Mouse (Mus musculus): ENCODE measurements at regions not wholly inside any gene's neighbourhood (a gene's known extent, or its start where the extent isn't known, plus 50 kb on each side); places are given as distances from the start of the nearest gene placed in this dataset.

GRCm38 (mm10) chr13:107641926-107642657 is 402.2 kb upstream of the Smim15 start:
- no peak for TF ChIP-seq GATA4 (IDR thresholded peaks at IDR 0.05; ENCODE audit: insufficient replicate concordance, low read length)

GRCm38 (mm10) chr13:107639620-107640019 is 404.6 kb upstream of the Smim15 start:
- no peak for TF ChIP-seq GATA4 (IDR thresholded peaks at IDR 0.05; ENCODE audit: insufficient replicate concordance, low read length)

GRCm38 (mm10) chr13:107637269-107637668 is 407.0 kb upstream of the Smim15 start:
- TF ChIP-seq GATA4 (IDR thresholded peaks at IDR 0.05; ENCODE audit: insufficient replicate concordance, low read length): no peak

GRCm38 (mm10) chr13:107635114-107635513 is 409.1 kb upstream of the Smim15 start:
- no peak for TF ChIP-seq GATA4 (IDR thresholded peaks at IDR 0.05; ENCODE audit: insufficient replicate concordance, low read length)

- TF ChIP-seq GATA4 (IDR thresholded peaks at IDR 0.05; ENCODE audit: insufficient replicate concordance, low read length): no peak
Observed at GRCm38 (mm10) chr13:107627073-107627472, 417.2 kb upstream of the Smim15 start.

GRCm38 (mm10) chr13:107626670-107627069 is 417.6 kb upstream of the Smim15 start:
- no peak for TF ChIP-seq GATA4 (IDR thresholded peaks at IDR 0.05; ENCODE audit: insufficient replicate concordance, low read length)

GRCm38 (mm10) chr13:107621337-107621736 is 422.9 kb upstream of the Smim15 start:
- no peak for TF ChIP-seq GATA4 (IDR thresholded peaks at IDR 0.05; ENCODE audit: insufficient replicate concordance, low read length)

- TF ChIP-seq GATA4 (IDR thresholded peaks at IDR 0.05; ENCODE audit: insufficient replicate concordance, low read length): peak; percentile 77
Observed at GRCm38 (mm10) chr13:107620887-107621286, 423.4 kb upstream of the Smim15 start.

- TF ChIP-seq GATA4 (IDR thresholded peaks at IDR 0.05; ENCODE audit: insufficient replicate concordance, low read length): no peak
Observed at GRCm38 (mm10) chr13:107620210-107620609, 424.0 kb upstream of the Smim15 start.

GRCm38 (mm10) chr13:107619430-107619927 is 424.8 kb upstream of the Smim15 start:
- no peak for TF ChIP-seq GATA4 (IDR thresholded peaks at IDR 0.05; ENCODE audit: insufficient replicate concordance, low read length)

GRCm38 (mm10) chr13:107618796-107619429 is 425.3 kb upstream of the Smim15 start:
- TF ChIP-seq GATA4 (IDR thresholded peaks at IDR 0.05; ENCODE audit: insufficient replicate concordance, low read length): no peak

- TF ChIP-seq GATA4 (IDR thresholded peaks at IDR 0.05; ENCODE audit: insufficient replicate concordance, low read length): no peak
Observed at GRCm38 (mm10) chr13:107618369-107618771, 425.9 kb upstream of the Smim15 start.

- no peak for TF ChIP-seq GATA4 (IDR thresholded peaks at IDR 0.05; ENCODE audit: insufficient replicate concordance, low read length)
Observed at GRCm38 (mm10) chr13:107617582-107617981, 426.7 kb upstream of the Smim15 start.

GRCm38 (mm10) chr13:107616775-107617174 is 427.5 kb upstream of the Smim15 start:
- TF ChIP-seq GATA4 (IDR thresholded peaks at IDR 0.05; ENCODE audit: insufficient replicate concordance, low read length): no peak

- no peak for TF ChIP-seq GATA4 (IDR thresholded peaks at IDR 0.05; ENCODE audit: insufficient replicate concordance, low read length)
Observed at GRCm38 (mm10) chr13:107608996-107609503, 435.2 kb upstream of the Smim15 start.

- TF ChIP-seq GATA4 (IDR thresholded peaks at IDR 0.05; ENCODE audit: insufficient replicate concordance, low read length): peak; percentile 96
Observed at GRCm38 (mm10) chr13:107607294-107607693, 437.0 kb upstream of the Smim15 start.
